Mouse (Mus musculus) midbrain, embryonic 11.5 days (tissue): ENCODE measurements around the gene Immp2l. TPM values are rescaled to one million over a fixed set of nuclear protein-coding genes. Genes with fewer than 3 reads are reported as not detected.

Source experiments
- ATAC-seq: fragments of 200-750 bp; cut with Nextera tagmentation; 2 replicates; pipeline ENCODE4 v1.8.0; 2017; ENCODE audit warnings: moderate TSS enrichment, moderate library complexity; ENCODE audit not compliant: low FRiP score
- DNase-seq: peaks from one replicate; pipeline ENCODE4 v3.0.0; 2015; ENCODE audit warnings: low spot score; ENCODE audit errors: missing footprints
- H3K27ac ChIP-seq: fragments of 300-500 bp; sonication (generic); 2 replicates; pipeline ENCODE4 v1.5.1; 2014; ENCODE audit warnings: low read depth, low read length
- H3K27me3 ChIP-seq: fragments of 300-500 bp; sonication (generic); 2 replicates; pipeline ENCODE4 v1.6.1; 2014; ENCODE audit warnings: mild to moderate bottlenecking, low read length, moderate library complexity, mixed read lengths; ENCODE audit not compliant: control insufficient read depth, insufficient read depth
- H3K36me3 ChIP-seq: fragments of 300-500 bp; sonication (generic); 2 replicates; pipeline ENCODE4 v1.6.1; 2014; ENCODE audit warnings: mild to moderate bottlenecking, low read length, moderate library complexity, mixed read lengths; ENCODE audit not compliant: control insufficient read depth, insufficient read depth
- H3K4me1 ChIP-seq: fragments of 300-500 bp; sonication (generic); 2 replicates; pipeline ENCODE4 v1.6.1; 2014; ENCODE audit warnings: low read length; ENCODE audit not compliant: control insufficient read depth, insufficient read depth
- H3K4me2 ChIP-seq: fragments of 300-500 bp; sonication (generic); 2 replicates; pipeline ENCODE4 v1.6.1; 2014; ENCODE audit warnings: mild to moderate bottlenecking, moderate library complexity
- H3K4me3 ChIP-seq: fragments of 300-500 bp; sonication (generic); 2 replicates; pipeline ENCODE4 v1.5.1; 2014; ENCODE audit warnings: low read depth, low read length
- H3K9ac ChIP-seq: fragments of 300-500 bp; sonication (generic); 2 replicates; pipeline ENCODE4 v1.6.1; 2014; ENCODE audit warnings: low read length
- H3K9me3 ChIP-seq: fragments of 300-500 bp; sonication (generic); 2 replicates; pipeline ENCODE4 v1.6.1; 2016; ENCODE audit warnings: low read length; ENCODE audit not compliant: control insufficient read depth
- WGBS: fragments of 180-500 bp; shearing (Covaris S2); extraction: QIAGEN DNeasy Blood & Tissue Kit; methylation state at CpG from one replicate; pipeline ENCODE4 v1.1.7; 2014; 5-methylcytosine and 5-hydroxymethylcytosine counted together
- polyA plus RNA-seq: library from polyadenylated mRNA; unstranded; fragments of >200 nt; fragmentation: Nextera tagmentation; extraction: Ambion mirVana; gene quantifications from 2 replicates; pipeline ENCODE4 v1.2.1, GENCODE M21; 2014

Immp2l gene
- polyA plus RNA-seq, 1 experiment from 2014 or later = 9.1 TPM

DNA sequence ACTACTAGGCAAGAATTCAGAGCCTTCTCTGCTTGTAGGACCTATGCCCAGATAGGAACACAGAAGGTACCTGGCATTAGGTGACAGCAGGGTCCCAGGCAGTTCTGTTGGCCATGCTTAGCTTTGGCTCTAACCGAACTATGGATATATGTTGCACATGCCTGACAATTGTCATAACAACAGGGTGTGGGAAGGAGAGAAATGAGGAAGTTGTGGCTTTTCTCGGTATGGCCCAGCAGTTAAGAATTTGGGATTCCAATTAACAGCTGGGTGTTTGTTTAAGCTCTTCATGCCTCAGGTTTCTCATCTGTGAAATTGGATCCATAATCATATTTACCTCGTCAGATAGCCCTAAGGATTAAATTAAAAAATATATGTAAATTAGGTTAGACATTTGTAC, 854.6 kb downstream of the Immp2l start:
- DNase-seq (peak; percentile 77), ATAC-seq (no peak)
- no peaks in the 10 kb centered on the region for H3K4me1 ChIP-seq
- WGBS = 84% methylated on average over 3 of the region's 3 CpGs
- no peaks in the 10 kb centered on the region for H3K9me3 ChIP-seq
- no peaks in the 10 kb centered on the region for H3K27me3 ChIP-seq
- no peak overlapping the region for H3K9ac ChIP-seq
- no peak overlapping the region for H3K4me2 ChIP-seq
- H3K36me3 ChIP-seq = no peaks in the 10 kb centered on the region
- no peak overlapping the region for H3K27ac ChIP-seq
- no peak overlapping the region for H3K4me3 ChIP-seq

- H3K4me2 ChIP-seq = no peak overlapping the region
- no peaks in the 10 kb centered on the region for H3K27me3 ChIP-seq
- no peak overlapping the region for H3K4me3 ChIP-seq
- no peaks in the 10 kb centered on the region for H3K9me3 ChIP-seq
- no peaks in the 10 kb centered on the region for H3K4me1 ChIP-seq
- H3K36me3 ChIP-seq = no peaks in the 10 kb centered on the region
- peak; percentile 57 for DNase-seq
- 85% methylated on average over 1 of the region's 1 CpGs for WGBS
- no peak overlapping the region for H3K9ac ChIP-seq
- H3K27ac ChIP-seq = no peak overlapping the region
- no peak for ATAC-seq
Measured at GRCm38 (mm10) chr12:41878972-41879371, 855.1 kb downstream of the Immp2l start.

DNA sequence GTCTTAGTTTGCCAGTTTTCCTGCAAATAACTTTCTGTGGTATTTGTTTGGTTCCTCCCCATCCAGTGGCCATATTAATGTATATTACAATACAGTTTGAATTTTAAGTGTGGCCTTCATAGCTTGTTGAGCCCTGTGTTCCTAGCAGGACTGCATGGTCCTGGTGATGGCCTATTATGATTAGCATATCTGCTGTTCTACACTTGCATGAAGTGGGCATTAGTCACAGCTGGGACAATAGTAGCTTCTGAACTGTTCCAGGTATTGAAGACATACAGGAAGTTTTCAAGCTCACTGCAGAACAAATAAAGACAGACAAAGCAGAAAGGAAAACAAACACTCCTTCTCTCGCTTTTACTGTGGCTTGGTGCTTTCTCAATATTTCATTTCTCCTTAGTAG, 855.5 kb downstream of the Immp2l start:
- H3K4me3 ChIP-seq = no peak overlapping the region
- no peaks in the 10 kb centered on the region for H3K9me3 ChIP-seq
- 79% methylated on average over 1 of the region's 1 CpGs for WGBS
- no peak overlapping the region for H3K9ac ChIP-seq
- DNase-seq (no peak), ATAC-seq (no peak)
- H3K27me3 ChIP-seq = no peaks in the 10 kb centered on the region
- H3K36me3 ChIP-seq = no peaks in the 10 kb centered on the region
- H3K4me2 ChIP-seq = no peak overlapping the region
- no peak overlapping the region for H3K27ac ChIP-seq
- H3K4me1 ChIP-seq = no peaks in the 10 kb centered on the region

GRCm38 (mm10) chr12:41880833-41881232, 856.9 kb downstream of the Immp2l start:
- Histone ChIP-seq H3K4me2 (no peak overlapping the region), H3K36me3 (no peaks in the 10 kb centered on the region), H3K9me3 (no peaks in the 10 kb centered on the region), H3K4me1 (no peaks in the 10 kb centered on the region), H3K9ac (no peak overlapping the region), H3K27me3 (no peaks in the 10 kb centered on the region), H3K27ac (no peak overlapping the region), H3K4me3 (no peak overlapping the region)
- no peak for ATAC-seq
- DNase-seq = peak; percentile 67
- WGBS = 85% methylated on average over 3 of the region's 3 CpGs

GRCm38 (mm10) chr12:41908011-41908410, 884.1 kb downstream of the Immp2l start:
- H3K27ac ChIP-seq = no peak overlapping the region
- H3K4me3 ChIP-seq = no peak overlapping the region
- H3K4me2 ChIP-seq = no peak overlapping the region
- no peaks in the 10 kb centered on the region for H3K4me1 ChIP-seq
- H3K36me3 ChIP-seq = no peaks in the 10 kb centered on the region
- DNase-seq = no peak
- H3K9ac ChIP-seq = no peak overlapping the region
- H3K9me3 ChIP-seq = no peaks in the 10 kb centered on the region
- ATAC-seq = no peak
- 86% methylated on average over 1 of the region's 1 CpGs for WGBS
- H3K27me3 ChIP-seq = no peaks in the 10 kb centered on the region

DNA sequence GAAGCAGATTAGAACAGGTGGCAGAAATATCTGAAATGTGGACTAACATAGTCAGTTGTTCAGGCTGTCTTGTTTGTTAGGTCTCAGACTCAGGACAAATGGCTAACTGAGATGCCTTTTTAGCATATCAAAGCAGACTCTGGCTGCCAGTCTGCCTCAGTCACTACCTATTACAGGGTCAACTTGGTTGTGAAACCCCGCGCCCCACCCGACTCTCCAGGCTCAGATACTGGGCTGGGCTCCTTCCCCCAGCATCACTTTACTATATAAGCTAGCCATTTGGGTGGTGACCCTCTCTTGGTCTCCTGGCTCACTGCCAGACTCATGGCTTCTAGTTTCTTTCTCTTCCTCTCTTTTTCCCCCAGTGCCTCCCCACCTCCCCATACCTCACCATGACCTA, 887.7 kb downstream of the Immp2l start:
- no peaks in the 10 kb centered on the region for H3K9me3 ChIP-seq
- H3K4me2 ChIP-seq = no peak overlapping the region
- no peaks in the 10 kb centered on the region for H3K36me3 ChIP-seq
- H3K27me3 ChIP-seq = no peaks in the 10 kb centered on the region
- DNase-seq = no peak
- WGBS = 93% methylated on average over 3 of the region's 3 CpGs
- H3K9ac ChIP-seq = no peak overlapping the region
- no peak overlapping the region for H3K27ac ChIP-seq
- ATAC-seq = no peak
- no peaks in the 10 kb centered on the region for H3K4me1 ChIP-seq
- H3K4me3 ChIP-seq = no peak overlapping the region

DNA sequence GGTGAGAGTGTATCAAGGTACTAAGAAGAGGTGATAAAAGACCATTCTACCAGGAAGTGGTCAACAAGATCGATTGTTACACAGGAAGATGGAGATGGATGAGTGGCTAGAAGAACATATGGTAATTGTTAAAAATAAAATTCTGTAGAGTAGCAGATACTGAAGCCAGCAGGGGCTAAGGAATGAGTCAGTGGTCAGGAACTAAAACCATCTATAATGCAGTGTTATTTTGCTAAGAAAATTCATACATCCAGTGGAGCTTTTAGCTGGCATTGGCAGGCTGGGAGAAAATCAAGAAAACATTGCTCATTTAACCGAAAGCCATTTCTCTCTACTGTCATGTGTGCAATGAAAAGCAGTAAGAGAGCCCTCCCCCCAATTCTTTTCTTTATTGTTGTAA, 913.9 kb downstream of the Immp2l start:
- H3K9ac ChIP-seq = no peak overlapping the region
- WGBS = 86% methylated on average over 2 of the region's 2 CpGs
- ATAC-seq (no peak), DNase-seq (no peak)
- no peak overlapping the region for H3K27ac ChIP-seq
- no peaks in the 10 kb centered on the region for H3K4me1 ChIP-seq
- no peaks in the 10 kb centered on the region for H3K36me3 ChIP-seq
- no peak overlapping the region for H3K4me3 ChIP-seq
- H3K4me2 ChIP-seq = no peak overlapping the region
- no peaks in the 10 kb centered on the region for H3K27me3 ChIP-seq
- H3K9me3 ChIP-seq = no peaks in the 10 kb centered on the region

- Histone ChIP-seq H3K9me3 (no peaks in the 10 kb centered on the region), H3K4me3 (no peak overlapping the region), H3K4me1 (no peaks in the 10 kb centered on the region), H3K27ac (no peak overlapping the region), H3K36me3 (no peaks in the 10 kb centered on the region), H3K27me3 (no peaks in the 10 kb centered on the region; the same call in 1 of the 2 replicates), H3K4me2 (no peak overlapping the region), H3K9ac (no peak overlapping the region)
- DNase-seq (no peak), ATAC-seq (no peak)
- 88% methylated on average over 5 of the region's 5 CpGs for WGBS
Measured at GRCm38 (mm10) chr12:41941853-41942252, 918.0 kb downstream of the Immp2l start.

GRCm38 (mm10) chr12:41944079-41944672, 920.3 kb downstream of the Immp2l start:
- Histone ChIP-seq H3K9ac (no peak overlapping the region), H3K4me1 (no peaks in the 10 kb centered on the region), H3K4me2 (no peak overlapping the region), H3K9me3 (no peaks in the 10 kb centered on the region), H3K27ac (no peak overlapping the region), H3K27me3 (no peaks in the 10 kb centered on the region; the same call in 1 of the 2 replicates), H3K4me3 (no peak overlapping the region), H3K36me3 (no peaks in the 10 kb centered on the region)
- DNase-seq (no peak), ATAC-seq (no peak)
- WGBS = 80% methylated on average over 4 of the region's 4 CpGs
